Mouse (Mus musculus): ENCODE results near the gene Amn1.
"Not testable (repeated sequence)": the region's sequence is repeated elsewhere in the genome, so short reads cannot be mapped to it uniquely, and the experiment has no call there.

Gene Amn1

DNA sequence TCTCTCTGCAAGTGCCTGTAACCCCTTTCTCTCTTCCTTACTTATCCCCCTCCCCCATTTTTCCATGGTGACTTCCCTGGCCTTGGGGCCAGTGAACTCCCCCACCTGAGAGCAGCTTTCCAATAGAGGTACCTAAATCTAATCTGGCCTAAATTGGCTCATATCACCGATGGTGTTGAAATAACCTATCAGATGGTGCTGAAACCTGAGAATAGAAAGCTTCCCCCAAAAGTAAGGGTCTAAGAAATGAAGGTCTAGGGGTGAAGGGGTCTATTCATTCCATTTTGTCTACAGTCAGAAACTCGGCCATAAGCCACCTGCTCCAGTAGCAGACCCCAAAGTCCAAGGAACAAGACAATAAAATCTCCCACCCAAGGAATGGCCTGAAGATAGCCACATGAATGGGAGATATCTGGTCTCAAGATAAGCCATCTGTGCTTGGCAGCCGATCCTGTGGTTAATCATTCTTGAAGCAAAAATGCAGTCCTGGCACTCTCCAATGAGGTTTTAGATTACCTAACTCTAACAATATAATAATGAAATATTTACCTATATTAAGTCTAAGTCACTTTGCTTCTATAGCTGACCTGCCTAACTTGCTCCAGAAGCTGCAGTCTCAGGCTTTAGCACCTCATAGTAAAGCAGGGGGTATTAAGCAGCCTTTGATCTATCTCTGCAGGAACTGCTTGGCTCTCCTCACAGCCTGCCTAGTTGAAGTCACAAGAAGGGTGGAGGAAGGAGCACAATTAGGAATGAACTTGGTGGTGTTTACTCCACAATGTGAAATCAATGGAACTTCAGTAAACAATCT lies 33.3 kb downstream of the Amn1 start:
- DNase-seq (ENCODE audit: extremely low read depth, low read depth, low spot score), result no peak

DNA sequence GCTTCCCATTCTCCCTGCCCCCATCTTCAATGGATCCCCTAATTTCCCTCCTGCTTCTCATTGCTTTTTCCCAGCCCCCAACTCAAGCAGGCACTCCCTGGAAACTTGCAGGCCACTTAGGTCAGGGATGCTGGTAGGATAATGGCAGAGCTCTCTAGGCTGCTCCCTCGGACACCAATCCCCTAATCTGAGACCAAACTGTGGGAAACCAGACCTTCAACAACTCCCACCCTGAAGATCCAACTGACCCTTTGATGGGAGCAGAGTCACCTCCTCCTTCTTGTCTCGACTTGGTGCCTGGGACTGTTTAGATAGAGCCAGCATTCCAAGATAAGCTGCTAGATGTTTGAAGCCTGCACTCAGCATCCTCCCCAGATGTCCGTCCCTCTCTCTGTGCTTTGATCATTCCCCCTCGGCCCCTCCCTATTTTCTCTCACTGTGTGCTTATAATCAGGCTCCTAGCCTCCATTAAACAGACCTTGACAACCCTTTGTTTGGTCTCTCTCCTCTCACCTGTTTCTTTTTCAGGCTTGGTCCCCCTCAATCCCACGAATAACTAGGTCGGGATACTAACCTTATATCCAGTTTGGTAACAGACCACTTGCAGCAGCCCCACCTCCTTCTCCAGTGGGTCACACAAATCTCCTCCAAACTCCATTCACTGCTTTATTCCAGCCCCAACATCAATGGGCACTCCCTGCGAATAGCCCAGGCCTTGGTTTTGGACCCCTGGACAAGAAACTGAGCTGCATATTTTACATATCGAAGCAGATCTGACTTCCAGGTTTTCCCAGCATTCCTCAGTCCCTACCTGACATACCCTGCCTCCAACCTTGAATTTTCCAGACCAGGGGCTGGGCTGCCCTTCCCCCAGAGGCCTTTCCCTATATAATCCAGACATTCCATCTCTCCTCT lies 34.1 kb downstream of the Amn1 start:
- no peak for DNase-seq (ENCODE audit: extremely low read depth, low read depth, low spot score)

DNA sequence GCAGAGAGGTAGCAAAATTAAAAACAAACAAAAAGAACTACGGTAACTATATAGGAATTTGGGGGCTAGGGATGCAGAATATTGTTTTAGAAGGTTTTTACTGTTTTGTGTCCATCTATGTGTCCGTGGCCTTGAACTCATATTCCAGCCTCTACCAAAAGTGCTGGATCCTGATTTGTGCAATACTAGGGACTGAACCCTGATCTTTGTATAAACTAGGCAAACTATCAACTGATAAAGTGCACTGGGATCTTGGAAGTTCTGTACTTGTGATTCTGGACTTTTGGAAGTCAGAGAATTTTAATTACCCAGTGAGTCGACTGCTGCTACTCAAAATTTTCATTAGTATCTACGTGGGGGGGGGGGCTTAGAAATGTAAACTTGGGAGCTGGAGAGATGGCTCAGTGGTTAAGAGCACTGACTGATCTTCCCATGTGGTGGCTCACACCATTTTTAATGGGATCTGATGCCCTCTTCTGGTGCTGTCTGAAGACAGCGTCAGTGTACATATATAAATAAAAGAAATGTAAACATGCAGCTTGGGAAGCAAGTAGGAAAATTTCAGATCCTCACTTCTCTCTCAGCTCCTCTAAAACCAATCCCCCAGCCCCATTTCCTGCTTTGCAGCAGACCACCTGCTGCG lies 34.9 kb downstream of the Amn1 start:
- DNase-seq (ENCODE audit: extremely low read depth, low read depth, low spot score), result no peak

DNA sequence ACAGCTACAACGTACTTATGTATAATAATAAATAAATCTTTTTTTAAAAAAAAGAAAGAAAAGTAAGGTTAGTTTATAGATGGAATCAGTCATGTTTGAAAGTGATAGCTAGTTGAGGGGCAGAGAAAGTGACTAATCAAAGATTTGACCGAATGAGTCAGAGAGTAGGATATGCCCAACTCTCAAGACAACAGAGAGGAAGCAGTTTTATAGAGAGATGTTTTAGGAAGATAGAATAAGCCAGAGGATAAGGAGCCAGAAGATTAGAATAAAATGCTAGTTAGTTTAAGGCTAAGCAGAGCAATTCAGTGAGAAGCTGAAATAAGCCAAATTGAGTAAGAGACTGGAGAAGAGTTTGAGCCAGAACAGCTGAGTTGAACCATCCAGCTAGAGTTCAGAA lies 36.4 kb downstream of the Amn1 start:
- no peak for DNase-seq (ENCODE audit: extremely low read depth, low read depth, low spot score)

DNA sequence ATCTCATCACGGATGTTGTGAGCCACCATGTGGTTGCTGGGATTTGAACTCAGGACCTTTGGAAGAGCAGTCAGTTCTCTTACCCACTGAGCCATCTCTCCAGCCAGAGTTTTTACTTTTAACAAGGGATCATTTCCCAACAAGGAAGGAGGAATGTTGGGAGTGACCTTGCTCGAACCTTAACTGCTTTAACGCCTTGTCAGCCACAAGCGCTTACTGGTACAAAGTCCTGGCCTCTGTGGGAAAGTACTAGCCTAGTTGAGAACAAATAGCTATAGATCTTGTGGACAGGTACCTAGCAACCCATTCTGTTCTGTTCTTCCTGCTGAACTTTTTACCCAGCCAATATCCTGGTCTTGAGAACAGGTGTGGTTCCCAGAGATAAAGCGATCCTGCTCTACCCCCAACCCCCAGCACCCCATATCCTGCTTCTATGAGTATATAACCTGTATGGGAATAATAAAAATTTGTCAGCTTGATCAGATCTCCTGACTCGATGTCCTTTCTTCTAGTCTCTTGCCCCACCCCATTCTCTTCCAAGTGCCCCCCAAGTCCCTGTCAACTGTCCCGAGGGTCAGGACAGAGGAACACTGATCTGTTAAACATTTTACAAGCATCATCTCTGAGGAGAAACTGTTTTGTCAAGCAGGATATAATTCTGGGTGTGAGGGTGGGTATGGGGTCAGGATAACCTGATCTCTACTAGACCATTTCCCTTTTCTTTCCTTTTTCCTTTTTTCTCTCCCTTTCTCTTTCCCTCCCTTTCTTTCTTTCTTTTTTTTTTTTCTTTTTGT lies 39.9 kb downstream of the Amn1 start:
- DNase-seq (ENCODE audit: extremely low read depth, low read depth, low spot score), result no peak

DNA sequence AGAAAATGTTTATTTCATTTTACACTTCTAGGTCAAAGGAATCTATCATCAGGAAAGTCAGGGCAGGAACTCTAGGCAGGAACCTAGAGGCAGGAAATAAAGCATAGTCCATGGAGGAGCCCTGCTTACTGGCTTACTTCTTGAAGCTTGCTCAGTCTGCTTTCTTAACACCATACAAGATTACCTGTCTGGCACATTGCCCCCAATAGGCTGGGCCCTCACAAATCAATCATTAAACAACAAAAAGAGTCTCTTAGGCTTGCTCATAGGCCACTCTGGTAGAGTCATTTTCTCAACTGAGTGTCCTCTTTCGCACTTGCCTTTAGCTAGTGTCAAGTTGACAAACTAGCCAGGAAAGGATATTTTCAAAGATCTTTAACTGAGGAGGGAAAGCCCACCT lies 43.4 kb downstream of the Amn1 start:
- DNase-seq (ENCODE audit: extremely low read depth, low read depth, low spot score), result no peak

DNA sequence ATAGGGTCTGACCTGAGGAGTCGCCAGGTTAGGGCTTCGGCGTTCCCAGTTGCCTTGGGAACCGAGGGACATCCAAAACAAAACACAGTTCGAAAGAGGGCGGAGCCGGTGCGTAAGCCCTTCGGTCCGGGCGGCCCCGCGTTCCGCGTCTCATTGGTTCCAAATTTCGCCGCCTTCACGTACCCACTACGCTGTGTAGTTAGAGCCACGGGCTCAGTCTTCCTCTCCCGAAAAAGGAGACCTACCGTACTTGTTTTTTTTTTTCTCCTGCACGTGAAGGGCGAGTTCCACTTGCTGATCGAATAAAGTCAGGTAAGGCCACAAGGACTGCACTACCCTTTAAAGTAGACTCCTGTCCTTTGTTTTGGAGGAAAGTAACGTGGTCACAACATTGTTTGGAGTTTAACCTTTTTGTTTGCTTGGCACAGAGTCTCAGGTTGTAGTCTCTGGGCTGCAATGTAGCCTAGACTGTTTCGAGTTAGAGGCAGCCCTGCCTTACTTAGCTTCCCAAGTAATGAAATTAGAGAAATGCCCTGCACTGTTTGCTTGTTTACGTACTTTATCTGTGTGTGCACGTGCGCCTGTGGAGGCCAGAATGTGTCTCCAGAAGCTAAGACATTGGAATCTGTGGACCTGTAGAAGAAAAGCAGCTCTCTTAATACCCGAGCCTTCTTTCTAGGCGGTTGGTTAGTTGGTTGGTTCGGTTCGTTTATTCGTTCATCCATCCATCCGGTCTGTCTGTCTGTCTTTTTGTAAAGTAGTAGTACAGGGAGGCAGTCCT lies 46.9 kb downstream of the Amn1 start:
- no peak for DNase-seq (ENCODE audit: extremely low read depth, low read depth, low spot score)

DNA sequence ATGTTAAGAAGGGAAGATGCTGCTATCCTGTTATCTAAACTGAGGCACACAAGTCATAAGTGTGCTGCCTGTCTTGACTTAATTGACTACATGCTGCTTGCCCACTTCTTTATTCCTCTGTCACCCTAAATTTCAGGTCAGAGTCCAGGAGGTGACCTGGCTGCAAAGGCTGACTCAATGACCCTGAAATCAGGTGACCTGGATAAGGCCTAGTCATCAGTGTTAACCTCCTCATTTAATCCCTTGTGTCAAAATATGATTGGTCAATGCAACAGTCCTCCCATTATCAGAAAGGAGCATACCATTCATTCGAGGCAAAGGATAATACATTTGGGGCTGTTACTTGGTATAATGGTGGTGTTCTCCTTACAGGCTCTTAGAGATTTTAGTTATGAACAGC lies 49.0 kb downstream of the Amn1 start, which contains the start of gene Etfbkmt:
Etfbkmt (plus strand) TSS at position 379 of the 400 bp plus-strand sequence.
- no peak for DNase-seq (ENCODE audit: extremely low read depth, low read depth, low spot score)

DNA sequence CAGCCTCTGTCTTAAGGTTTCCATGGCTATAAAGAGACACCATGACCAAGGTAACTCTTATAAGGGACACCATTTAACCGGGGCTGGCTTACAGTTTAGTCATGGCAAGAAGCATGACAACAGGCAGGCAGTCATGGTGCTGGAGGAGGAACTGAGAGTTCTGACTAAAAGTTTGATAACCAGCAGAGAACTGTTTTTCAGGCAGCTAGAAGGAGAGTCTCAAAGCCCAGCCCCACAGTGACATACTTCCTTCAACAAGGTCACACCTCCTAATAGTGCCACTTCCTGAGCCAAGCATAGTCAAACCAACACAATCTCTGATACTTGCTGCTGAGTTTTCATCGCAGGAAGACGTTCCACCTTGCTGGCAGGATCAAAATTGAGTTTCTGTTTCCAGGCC lies 49.5 kb downstream of the Amn1 start:
- no peak for DNase-seq (ENCODE audit: extremely low read depth, low read depth, low spot score)

DNA sequence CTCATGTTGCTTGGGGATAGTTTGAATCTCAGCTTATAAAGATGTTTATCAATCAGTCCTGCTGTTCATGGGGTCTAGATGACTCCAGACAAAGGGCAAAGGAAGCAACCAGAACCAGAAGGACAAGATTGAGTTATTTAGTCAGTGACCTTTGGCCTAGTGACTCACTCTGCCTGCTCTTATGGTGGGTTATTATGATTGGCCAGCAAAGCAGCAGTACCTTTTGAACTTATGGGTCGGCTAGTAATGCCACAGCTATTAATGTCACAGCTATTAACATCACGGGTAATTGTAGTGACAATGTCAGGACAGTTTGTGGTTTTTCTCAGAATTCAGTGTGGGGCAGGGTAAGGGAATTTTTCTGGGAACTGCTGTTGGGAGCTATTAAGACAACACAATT lies 50.6 kb downstream of the Amn1 start:
- no peak for DNase-seq (ENCODE audit: extremely low read depth, low read depth, low spot score)

DNA sequence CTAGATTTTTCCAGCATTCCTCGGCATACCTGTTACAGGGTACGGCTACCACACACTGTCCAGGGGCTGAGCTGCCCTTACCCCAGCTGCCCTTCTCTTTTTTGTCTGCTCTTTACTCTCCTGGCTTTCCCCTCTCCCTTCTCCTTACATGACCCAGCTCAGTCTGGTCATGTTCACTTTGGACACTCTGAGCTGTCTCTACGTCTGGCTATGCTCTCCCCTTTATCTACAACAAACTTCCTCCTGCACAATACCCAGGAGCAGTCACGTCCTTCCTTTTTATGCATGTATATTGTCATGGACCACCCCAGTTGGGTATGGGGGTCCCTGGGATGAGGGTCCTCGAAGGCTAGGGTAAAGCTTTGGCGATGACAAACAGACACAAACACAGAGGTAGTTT lies 52.9 kb downstream of the Amn1 start:
- DNase-seq (ENCODE audit: extremely low read depth, low read depth, low spot score), result no peak

DNA sequence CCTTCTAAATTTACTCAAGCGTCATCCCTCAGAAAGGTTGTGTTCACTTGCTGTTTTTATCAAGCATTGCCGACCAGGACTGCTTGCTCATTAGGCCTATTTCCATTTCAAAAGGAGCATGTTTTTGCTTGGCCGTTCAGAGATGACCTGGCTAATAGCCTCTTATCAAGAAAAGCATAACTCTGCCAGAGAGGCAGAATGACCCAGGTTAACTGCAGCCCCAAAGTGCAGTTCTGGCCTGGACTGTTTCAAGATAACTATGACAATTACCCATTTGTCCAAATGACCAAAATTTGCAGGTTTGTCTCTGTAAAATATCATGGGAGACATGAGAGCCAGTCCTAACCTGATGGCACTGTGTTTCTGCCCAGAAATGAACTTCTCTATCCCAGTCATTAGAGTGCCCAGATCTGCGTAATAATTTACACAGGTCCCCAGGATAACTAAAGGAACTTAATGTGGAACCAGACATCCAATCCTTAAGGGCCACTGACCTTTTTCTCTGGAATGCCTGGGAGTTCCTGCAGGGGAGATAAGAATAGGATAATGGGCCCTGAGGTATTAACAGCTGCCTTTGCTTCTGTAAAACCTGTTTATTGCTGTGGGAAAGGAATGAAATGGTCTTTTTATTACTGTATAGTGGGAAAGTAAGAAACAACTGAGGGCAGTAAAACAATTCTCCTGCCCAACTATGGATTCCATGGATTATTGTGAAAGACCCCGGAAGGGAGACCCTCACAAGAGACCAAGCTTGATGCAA lies 53.9 kb downstream of the Amn1 start:
- no peak for DNase-seq (ENCODE audit: extremely low read depth, low read depth, low spot score)

DNA sequence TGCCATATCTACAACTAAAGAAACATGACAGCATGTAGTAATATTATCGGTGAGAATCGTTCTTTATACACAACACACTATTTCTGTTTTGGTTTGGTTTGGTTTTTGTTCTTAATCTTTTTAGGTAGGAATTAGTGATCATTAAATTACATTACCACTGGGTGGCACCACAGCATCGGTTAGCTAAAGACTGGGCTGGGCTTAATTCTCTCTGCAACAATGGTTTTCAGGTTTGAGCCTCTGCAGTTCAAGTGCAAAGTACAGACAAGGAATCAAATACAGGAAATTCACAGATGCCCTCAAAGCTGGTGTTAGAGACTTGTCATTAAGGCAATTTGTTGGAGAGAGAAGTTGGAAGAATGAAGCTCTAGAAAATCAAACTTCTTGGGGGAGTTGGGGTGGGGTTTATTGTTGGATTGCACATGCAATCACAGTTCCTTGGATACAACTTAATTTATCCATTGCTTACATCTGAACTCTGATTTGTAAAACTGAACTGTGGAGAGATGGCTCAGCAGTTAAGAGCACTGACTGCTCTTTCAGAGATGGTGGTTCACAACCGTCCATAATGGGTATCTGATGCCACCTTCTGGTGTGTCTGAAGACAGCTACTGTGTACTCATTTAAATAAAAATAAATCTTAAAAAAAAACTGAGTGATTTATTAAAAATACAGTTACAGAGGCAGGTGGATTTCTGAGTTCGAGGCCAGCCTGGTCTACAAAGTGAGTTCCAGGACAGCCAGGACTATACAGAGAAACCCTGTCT lies 56.0 kb downstream of the Amn1 start:
- DNase-seq (ENCODE audit: extremely low read depth, low read depth, low spot score), result no peak

DNA sequence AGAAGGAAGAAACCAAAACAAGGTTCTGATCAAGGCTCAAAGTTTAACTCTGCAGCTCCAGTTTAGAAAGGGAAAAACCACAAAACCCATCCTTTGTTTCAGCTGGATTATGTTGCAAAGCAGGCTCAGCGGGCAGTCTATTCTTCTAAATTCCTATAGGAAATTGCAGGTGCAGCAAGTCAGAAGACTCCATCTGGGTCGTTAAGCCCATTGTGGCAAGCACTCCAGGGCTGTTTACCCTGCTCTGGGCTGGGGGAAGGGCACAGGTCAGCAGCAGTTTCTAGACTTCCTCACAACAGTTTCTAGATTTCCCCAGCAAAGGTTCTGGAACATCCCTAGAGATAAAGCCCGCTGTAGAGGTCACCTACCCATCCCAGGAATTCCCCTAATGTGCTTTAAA lies 57.4 kb downstream of the Amn1 start:
- DNase-seq (ENCODE audit: extremely low read depth, low read depth, low spot score), result no peak

DNA sequence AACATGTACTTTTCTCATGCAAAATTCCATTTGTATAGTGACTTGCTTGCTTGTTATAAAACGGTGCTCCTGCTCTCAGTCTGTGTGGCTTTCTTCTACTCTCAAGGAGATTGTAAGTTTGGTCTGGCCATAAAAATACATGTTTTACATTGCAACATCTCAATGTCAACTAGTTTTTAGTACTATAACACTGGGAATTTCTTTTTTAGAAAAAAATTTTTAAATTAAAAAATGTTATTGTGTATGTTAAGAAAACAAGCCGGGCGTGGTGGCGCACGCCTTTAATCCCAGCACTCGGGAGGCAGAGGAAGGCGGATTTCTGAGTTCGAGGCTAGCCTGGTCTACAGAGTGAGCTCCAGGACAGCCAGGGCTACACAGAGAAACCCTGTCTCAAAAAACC lies 58.6 kb downstream of the Amn1 start, which contains the start of gene Gm10203:
Gm10203 (plus strand) TSS at position 301 of the 400 bp plus-strand sequence.
- DNase-seq (ENCODE audit: extremely low read depth, low read depth, low spot score), result not testable (repeated sequence)

DNA sequence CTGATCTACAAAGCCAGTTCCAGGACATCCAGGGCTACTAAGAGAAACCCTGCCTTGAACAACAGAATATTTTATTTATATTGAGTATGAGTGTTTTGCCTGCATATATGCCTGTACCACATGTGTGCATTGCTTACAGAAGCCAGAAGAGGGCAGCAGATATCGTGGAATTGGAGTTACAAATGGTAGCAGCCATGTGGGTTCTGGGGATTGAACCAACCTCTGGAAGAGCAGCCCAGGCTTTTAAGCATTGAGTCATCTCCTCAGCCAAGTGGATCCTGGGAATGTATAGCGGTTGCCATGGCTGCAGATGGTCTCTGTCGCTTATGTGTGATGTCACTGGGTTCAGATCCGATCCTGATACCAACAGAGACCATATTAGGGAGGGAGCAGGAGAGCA lies 61.8 kb downstream of the Amn1 start:
- DNase-seq (ENCODE audit: extremely low read depth, low read depth, low spot score), result no peak

DNA sequence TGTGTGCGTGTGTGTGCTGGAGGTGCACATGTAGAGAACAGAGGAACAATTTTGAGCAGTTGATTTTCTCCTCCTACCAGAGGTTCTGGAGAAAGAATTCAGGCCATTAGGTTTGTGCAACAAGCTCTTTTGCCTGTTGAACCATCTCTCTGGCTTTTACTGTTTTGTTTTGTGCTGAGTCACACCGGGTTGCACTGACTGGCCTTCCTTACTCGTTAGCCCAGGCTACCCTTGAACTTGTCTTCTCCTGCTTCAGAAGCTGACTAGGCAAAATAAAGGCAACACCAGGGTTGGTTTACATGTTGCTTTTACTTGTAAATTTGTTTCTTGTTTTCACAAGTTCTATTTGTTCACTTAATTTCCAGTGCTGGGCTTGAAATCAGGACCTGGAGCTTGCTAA lies 65.5 kb downstream of the Amn1 start:
- DNase-seq (ENCODE audit: extremely low read depth, low read depth, low spot score), result no peak

DNA sequence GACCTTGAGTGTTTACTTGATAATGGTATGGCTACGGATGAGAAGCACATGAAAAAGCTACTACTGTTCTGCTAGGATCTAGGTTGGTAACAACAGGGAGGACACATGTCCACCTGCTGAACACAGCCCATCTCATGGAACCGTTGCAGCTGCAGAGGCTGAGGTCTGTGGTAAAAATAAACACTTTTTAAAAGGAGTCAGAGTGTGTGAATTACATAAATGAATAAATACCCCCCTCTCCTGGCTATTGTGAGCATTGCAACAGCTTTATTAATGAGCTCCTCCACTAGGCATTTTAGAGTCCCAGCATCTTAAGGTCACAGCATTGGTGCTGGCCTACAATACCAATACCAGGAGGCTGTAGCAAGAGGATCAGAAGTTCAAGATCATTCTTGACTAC lies 68.7 kb downstream of the Amn1 start:
- no peak for DNase-seq (ENCODE audit: extremely low read depth, low read depth, low spot score)
